Mouse (Mus musculus): ENCODE measurements around the gene Sparcl1.

The Sparcl1 gene

DNA sequence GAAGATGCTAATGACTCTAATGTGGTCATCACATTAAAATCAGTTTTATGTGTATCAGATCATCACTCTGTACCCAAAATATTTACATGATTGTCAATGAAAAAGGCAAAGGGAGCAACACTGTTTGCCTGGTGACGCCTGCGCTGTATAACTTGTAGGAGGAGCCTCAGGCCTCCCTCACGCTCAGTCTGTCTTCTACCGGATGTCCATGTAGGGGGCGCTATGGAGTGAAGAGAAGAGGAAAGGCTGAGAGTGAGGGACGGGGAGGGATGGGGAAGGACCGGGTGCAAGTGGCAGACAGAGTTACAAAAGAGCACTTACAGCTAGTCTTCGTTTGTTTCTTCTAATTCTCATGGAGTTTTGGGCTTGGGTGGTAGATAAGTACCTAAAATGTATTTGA is 60.6 kb downstream of the Sparcl1 start:
- CTCF ChIA-PET = interaction anchor here in 3 of 4 experiments (0.8 to 2.2 kb wide), 7 partner anchors 11 to 288 kb away, joined by 3 to 13 read pairs (median 3); no protein-coding TSS in a partner anchor
- POLR2A ChIA-PET = interaction anchor here in 1 of 4 experiments (0.7 to 1.2 kb wide), 3 partner anchors 9 to 125 kb away, joined by 3 to 4 read pairs (median 4); partner anchors contain the start of gene Gm17660

DNA sequence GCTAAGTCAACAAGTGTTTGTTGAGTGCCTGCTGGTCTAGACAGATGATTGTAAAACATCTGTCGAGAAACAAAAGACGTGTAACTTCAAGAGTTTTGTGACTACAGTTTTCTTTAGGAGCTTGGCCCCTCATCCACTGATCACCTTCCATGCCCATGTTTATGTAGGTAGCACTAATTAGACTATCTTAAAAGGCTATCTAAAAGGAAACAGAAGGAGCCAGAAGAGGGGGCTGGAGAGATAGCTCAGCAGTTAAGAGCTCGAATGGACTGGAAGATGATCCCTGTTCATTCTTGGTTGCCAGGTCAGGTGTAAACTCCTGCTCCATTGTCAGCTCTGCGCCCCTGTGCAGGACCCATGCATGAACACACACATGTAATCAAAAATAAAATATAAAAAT is 65.4 kb downstream of the Sparcl1 start:
- CTCF ChIA-PET = interaction anchor here (0.5 to 2.9 kb wide), 16 partner anchors 8 to 292 kb away, joined by 3 to 14 read pairs (median 3); no protein-coding TSS in a partner anchor
- POLR2A ChIA-PET = interaction anchor here in 3 of 4 experiments (0.7 to 2.9 kb wide), 12 partner anchors 8 to 323 kb away, joined by 3 to 11 read pairs (median 4); partner anchors contain the start of gene Hsd17b11 (in 1 of the 3)

DNA sequence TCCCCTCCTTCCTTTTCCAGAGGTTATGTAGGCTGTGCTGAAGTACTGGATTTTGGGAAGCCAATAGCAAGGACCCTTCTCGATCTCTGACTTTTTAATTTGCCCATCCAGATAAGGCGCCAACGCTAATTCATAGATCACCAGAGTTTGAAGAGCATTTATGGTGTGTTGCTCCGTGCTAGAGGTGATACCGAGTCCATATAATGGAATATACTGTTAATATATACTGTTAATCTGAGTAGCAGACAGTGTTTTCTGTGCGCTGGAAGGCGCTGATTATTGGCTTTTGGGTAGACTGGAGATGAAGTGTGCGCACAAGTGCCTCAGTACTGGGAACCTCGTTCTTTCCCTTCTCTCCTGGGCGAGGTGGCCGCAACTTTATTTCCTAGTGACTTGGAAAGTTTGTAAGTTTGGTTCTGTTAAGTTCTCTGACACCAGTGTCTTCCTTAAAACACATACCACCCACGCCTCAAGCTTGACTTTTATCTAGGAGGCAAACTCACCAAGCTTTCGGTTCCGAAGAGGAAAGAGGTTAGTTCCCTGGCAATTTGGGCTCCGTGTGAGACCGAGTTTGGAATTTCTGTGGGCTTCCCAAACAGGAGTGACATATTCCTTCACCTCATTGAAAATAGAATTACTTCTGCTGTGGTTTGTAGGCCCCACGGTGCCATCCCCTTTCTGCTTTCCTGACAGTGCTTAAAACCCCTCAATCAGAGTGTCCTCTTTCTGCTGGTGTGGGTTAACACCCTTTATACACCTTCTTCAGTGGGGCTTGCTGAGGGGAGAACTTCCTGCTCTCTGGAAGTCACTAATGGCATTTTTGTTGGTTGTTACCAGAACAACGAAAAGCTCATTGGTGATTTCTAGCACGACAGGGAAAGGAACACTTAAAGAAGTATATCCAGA is 66.1 kb downstream of the Sparcl1 start:
- POLR2A ChIA-PET = interaction anchor here in 3 of 4 experiments (0.6 to 2.9 kb wide), 12 partner anchors 9 to 322 kb away, joined by 3 to 11 read pairs (median 4); partner anchors contain the start of gene Hsd17b11 (in 1 of the 3)
- CTCF ChIA-PET = interaction anchor here (0.6 to 2.9 kb wide), 15 partner anchors 8 to 293 kb away, joined by 3 to 14 read pairs (median 3); no protein-coding TSS in a partner anchor

DNA sequence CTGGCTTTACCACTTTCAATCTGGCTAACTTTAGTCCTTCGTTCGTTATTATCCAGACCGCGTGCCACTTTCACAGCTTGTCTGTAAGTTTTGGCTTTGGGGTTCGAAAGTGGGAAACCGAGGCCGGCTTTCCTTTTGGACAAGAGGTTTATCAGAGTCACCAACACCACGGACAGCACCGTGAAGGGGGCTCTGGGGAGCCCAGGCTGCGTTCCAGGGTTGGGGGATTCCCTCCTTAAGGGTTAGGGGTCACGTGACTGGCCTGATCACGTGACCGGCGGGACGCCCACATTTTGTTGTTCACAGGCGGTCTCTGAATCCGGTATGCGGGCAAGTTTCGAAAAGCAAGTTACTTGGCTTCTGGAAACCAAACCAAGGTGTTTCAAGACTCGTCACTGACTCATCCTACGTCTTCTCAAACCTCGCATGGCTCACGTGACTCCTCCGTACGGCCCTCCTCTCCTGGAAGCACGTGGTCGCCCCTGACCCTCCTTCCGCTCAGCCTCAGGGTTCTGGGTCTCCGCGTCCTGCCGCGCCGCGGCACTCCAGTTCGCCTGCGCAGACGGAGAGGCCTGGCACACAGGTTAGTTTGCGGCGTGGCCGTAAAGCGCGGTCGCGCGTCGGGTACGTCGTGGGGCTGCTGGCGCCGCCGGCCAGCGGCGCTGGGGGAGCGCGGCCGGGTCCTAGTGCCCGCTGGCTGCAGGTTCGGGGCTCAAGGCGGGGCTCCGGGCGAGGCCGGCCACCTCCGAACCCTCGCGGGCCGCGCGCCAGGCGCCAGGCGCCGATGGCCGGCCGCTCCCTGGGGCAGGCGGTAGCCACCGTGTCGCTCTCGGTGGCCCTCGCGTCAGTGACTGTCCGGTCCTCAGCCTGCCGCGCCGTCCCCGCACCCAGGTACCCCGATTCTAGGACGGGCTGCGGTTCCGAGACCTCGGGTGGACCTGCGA is 67.0 kb downstream of the Sparcl1 start, which contains the start of gene Nudt9:
Gene Nudt9 (plus strand): TSS at position 51 of the 944 bp plus-strand sequence.
- POLR2A ChIA-PET = no interaction called here
- CTCF ChIA-PET = interaction anchor here in 1 of 4 experiments (0.5 kb wide), 1 partner anchor 264 kb away, joined by 3 read pairs; no protein-coding TSS in a partner anchor

DNA sequence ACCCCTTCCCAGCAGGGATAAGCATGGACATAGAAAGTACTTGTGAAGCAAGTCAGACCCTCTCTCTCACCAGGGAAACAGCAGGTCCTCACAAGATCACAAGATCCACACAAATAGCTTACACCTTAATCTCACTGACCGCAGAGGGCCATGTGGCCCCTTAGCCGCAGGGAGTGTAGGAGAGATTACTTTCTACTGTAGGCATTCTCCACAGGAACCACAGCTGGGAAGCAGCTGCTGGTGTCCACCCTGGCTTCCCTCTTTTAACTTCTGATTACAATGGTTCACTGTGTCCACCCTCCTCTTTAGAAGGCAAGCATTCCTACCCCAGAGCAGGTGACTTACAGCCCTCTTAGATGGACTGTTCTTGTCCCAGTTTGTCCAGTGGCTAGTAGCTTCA is 69.8 kb downstream of the Sparcl1 start:
- POLR2A ChIA-PET = interaction anchor here in 2 of 4 experiments (0.9 to 1.9 kb wide), 6 partner anchors 9 to 291 kb away, joined by 3 to 6 read pairs (median 4); no protein-coding TSS in a partner anchor
- CTCF ChIA-PET = interaction anchor here in 1 of 4 experiments (0.8 kb wide), 1 partner anchor 44 kb away, joined by 5 read pairs; no protein-coding TSS in a partner anchor

DNA sequence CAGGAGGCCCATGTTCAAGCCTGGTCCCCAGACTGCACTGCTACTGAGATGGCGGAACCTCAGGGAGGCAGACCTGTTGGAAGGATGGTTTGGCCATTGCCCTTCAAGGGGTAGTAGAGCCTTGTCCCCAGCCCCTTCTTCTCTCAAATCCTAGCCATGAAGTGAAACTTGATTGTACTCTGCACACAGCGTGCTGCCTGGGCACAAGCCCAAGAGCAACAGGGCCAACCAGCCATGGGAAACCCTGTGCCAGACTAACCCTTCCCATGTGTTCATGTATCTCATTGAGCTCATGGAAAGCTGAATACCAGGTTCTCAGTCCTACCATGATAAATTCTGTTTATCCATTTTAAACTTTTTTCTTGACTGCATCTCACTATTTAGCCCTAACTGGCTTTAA is 70.6 kb downstream of the Sparcl1 start:
- ChIA-PET POLR2A (interaction anchor here in 3 of 4 experiments (0.5 to 1.9 kb wide), 6 partner anchors 18 to 292 kb away, joined by 3 to 6 read pairs (median 4); no protein-coding TSS in a partner anchor), CTCF (interaction anchor here in 3 of 4 experiments (1.1 to 1.9 kb wide), 3 partner anchors 15 to 43 kb away, joined by 4 to 7 read pairs (median 4); no protein-coding TSS in a partner anchor)

DNA sequence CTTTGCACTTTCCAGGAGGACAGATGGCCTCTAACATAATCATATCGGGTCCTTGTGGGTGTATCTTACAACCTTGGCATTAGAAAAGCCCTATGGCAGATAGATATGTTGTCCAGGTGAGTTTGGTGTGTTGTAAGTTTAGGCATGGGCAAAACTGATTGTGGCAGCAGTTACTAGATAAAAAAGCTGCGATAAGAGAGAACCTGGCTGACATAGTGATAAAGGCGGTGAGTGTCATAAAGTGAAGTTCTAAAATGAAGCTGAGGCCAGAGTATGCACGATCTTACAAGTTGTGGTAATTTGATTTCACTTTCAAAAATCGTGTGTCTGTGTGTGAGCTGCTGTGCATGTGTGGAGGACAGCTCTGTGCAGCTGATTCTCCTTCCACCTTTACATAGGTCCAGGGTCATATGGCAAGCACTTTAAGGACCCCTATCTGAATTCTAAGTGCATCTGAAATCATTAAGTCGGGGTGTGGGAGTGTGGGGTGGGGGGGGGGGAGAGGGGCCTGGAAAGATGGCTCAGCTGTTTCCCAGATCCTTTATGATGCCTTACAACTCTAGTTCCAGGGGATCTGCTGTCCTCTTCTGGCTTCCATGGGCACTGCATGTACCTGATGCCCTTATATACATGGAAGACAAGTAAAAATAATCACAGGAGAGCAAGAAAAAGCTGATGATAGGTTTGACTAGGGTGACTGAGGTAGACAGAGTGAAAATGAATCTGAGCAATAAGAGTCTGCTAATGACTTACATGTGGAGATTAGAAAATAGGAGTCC is 74.2 kb downstream of the Sparcl1 start:
- POLR2A ChIA-PET = interaction anchor here in 3 of 4 experiments (0.7 to 1.5 kb wide), 8 partner anchors 14 to 74 kb away, joined by 3 to 12 read pairs (median 4); partner anchors contain the start of gene Hsd17b11 (in 2 of the 3)
- CTCF ChIA-PET = interaction anchor here (0.5 to 2.2 kb wide), 31 partner anchors 9 to 301 kb away, joined by 3 to 49 read pairs (median 5); partner anchors contain the start of gene Hsd17b11 (in 1 of the 4)

DNA sequence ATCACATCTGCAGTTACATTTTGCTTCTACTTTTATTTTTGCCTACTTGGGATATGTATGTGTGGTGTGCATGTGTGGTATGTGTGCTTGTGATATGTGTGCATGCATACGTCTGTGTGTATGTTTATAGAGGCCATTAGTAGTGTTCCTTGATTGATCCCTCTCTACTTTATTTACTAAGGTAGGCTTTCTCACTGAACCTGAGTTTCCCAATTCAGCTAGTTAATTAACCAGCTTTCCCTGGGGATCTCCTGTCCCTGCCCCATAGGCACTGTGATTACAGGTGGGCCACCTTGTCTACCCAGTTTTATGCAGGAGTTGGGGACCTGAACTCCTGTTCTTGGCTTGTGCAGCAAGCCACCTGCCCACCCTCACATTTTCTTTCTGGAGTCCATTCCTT is 76.8 kb downstream of the Sparcl1 start:
- POLR2A ChIA-PET = no interaction called here

DNA sequence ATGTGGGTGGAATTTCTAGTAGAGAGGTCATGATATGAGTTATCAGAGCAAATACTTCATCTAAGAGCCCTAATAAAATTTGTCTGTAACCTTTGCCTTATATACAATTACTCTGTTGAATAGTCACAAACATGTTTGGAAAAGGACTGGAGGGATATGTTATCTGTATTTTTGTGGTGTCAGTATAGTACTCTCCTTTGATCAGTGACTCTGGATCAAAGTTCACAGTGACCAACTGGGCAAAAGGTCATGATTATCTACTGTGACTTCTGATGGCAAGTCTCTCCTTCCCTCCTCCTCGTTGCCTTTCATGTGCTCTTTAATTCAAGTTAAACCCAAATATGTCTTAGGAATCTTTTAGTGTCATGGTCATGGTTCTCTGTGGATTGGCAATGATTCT is 77.7 kb downstream of the Sparcl1 start:
- ChIA-PET POLR2A (interaction anchor here in 1 of 4 experiments (1.2 kb wide), 1 partner anchor 13 kb away, joined by 4 read pairs; no protein-coding TSS in a partner anchor), CTCF (no interaction called here)

More for the DNA sequence above, 76.8 kb downstream of the Sparcl1 start:
- CTCF ChIA-PET = no interaction called here

DNA sequence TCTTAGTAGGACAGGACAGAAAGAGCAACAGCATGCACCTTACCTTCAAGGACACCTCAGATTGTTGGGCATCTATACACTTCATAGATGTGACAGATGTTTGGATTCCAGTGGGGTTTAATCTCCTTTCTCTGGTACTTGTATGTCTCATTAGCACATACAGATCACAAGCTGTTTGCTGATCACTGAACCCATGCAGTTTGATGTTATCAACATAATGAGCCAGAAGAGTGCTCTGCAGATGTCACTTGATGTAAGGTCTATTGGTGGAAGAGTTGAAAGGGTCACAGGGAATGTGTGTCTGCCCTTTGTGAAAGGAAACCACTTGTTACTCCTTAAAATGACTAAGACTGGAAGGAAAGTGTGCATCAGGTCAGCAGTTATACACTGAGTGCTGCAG is 78.5 kb downstream of the Sparcl1 start:
- ChIA-PET CTCF (interaction anchor here in 1 of 4 experiments (0.6 kb wide), 1 partner anchor 40 kb away, joined by 3 read pairs; no protein-coding TSS in a partner anchor), POLR2A (interaction anchor here in 1 of 4 experiments (1.2 kb wide), 1 partner anchor 13 kb away, joined by 4 read pairs; no protein-coding TSS in a partner anchor)

DNA sequence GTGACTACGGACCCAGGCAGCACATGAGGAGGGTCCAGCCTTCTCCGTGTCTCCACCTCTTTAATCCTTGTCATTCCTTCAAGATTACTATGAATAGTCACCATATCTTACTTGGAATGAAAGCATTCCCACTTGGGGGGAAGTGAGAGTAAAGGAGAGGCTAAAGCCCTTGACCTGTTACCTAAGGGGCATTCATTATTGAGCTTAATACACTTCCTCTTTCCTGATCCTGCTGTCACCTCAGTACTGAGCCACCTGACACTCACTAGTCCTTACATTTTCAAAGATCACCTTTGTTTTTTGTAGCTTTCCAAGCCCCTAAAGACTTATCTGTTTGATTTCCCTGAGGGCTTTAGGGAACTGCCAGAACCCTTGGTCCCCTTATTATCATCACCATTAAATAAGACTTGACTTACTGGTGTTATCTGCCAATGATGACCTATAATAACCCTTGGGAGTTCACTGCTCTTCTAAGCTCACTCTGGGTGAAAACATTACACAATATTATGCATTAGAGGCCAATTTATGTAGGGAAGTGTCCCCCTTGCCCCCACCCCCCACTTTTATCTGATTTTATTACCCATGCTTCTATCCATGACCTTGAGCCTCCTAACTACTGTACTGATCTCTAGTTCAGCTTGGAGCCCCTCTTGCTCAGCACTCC is 81.0 kb downstream of the Sparcl1 start:
- CTCF ChIA-PET = interaction anchor here in 2 of 4 experiments (0.5 to 0.8 kb wide), 2 partner anchors 33 to 640 kb away, joined by 3 to 7 read pairs; no protein-coding TSS in a partner anchor

More for the DNA sequence above, 81.0 kb downstream of the Sparcl1 start:
- POLR2A ChIA-PET = interaction anchor here in 2 of 4 experiments (0.8 to 1.3 kb wide), 2 partner anchors 9 to 30 kb away, joined by 3 read pairs; no protein-coding TSS in a partner anchor
